In the genomic region with DNA sequence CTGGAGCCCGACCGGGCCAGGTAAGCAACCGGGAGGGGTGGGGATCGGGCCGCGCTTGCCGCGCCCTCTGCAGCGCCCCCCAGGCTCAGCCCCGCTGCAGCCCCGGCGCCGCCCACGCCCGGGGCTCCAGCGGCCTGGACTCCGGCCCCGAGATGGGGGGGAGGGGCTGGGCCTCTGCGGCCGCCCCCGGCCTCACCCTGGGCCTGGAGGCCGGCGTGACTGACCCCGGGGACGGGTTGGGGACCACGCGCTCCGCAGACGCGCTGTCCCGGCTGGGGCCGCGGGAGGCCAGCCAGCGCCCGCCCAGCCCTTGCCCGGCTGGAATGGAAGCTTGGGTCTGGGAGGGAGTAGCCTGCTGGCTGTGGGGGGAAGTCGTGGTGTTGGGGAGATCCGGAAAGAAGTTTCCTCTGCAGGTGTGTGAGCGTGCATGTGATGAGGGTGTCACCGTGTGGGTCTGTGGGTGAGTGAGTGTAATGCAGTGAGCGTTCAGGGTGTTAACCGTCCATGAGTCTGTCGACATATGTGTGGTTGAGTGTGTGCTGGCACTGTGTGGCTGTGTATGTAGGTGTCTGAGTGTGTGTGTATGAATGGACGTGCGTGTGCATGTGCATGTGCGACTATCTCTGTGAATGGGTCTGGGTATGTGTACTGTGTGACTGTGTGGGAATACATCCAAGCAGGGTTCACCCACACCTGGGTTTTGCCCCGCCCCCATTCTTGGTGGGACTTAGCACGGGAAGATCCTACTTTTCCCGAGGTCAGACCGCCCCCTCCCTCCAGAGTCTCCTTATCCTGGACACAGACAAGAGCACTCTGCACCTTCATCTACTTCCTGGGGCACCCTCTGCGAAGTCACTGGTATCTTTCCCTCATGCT, we compare ENCODE assay signal across 8 mouse cellular contexts. TPM values are rescaled to one million over a fixed set of nuclear protein-coding genes. Genes with fewer than 3 reads are reported as not detected.
DNase-seq lines count a peak whose midpoint lies in the region; ATAC-seq and TF ChIP-seq lines count a peak whose summit lies in the region.

No protein-coding gene starts in this region.

- no peak for TF ChIP-seq CTCF in midbrain, postnatal 0 days (IDR thresholded peaks at IDR 0.05)

- peak overlapping the region; percentile 72 for H3K4me3 ChIP-seq in heart, embryonic 11.5 days (ENCODE audit: low read depth, low read length)
- H3K4me3 ChIP-seq in midbrain, postnatal 0 days (ENCODE audit: low read depth, low read length): peak overlapping the region; percentile 97

- H3K4me2 ChIP-seq in heart, embryonic 11.5 days: peak overlapping the region; percentile 91
- peak overlapping the region; percentile 94 for H3K4me2 ChIP-seq in midbrain, postnatal 0 days (ENCODE audit: low read depth, low read length, poor library complexity, severe bottlenecking)

- H3K27ac ChIP-seq in heart, embryonic 11.5 days (ENCODE audit: low read depth, low read length): no peak overlapping the region
- H3K27ac ChIP-seq in midbrain, postnatal 0 days (ENCODE audit: low read depth, low read length): peak overlapping the region; percentile 78

- ATAC-seq in heart, embryonic 11.5 days (replicated peaks; ENCODE audit: insufficient number of reproducible peaks, low FRiP score, low TSS enrichment): peak; percentile 53
- ATAC-seq in midbrain, postnatal 0 days (ENCODE audit: low FRiP score): peak; percentile 53

- peak overlapping the region; percentile 65 for H3K9ac ChIP-seq in heart, embryonic 11.5 days (ENCODE audit: low read depth, low read length)
- H3K9ac ChIP-seq in midbrain, postnatal 0 days (replicated peaks; ENCODE audit: low read length, poor library complexity, severe bottlenecking): peak overlapping the region; percentile 94

- H3K36me3 ChIP-seq in heart, embryonic 11.5 days (ENCODE audit: control insufficient read depth, insufficient read depth, low read length): no peaks in the 10 kb centered on the region
- H3K36me3 ChIP-seq in midbrain, postnatal 0 days (ENCODE audit: insufficient read depth, low read length): no peaks in the 10 kb centered on the region

- WGBS in heart, embryonic 11.5 days (ENCODE audit: insufficient replicate concordance): 2% methylated on average over 51 of the region's 51 CpGs
- whole genome bisulfite sequencing in midbrain, postnatal 0 days: 4% methylated on average over 39 of the region's 51 CpGs

- H3K27me3 ChIP-seq in heart, embryonic 11.5 days (ENCODE audit: control insufficient read depth, insufficient read depth, low read length): peaks cover 61% of the 10 kb centered on the region
- no peaks in the 10 kb centered on the region for H3K27me3 ChIP-seq in midbrain, postnatal 0 days (ENCODE audit: insufficient read depth, low read length)

- DNase-seq in layer of hippocampus, adult 9-11 months: peak; percentile 42
- no peak for DNase-seq in layer of hippocampus, postnatal 36 days
- DNase-seq in MN1 (ENCODE audit: low spot score): peak; percentile 43
- peak; percentile 82 for DNase-seq in cerebellum, adult 9-11 months
- DNase-seq in kidney, postnatal 4 days: peak; percentile 22 to 33
- DNase-seq in midbrain, postnatal 0 days (ENCODE audit: low spot score): peak; percentile 34
- no peak for DNase-seq in right cerebral cortex, postnatal 36 days (ENCODE audit: low spot score in 2 of 2)

- H3K9me3 ChIP-seq in heart, embryonic 11.5 days (replicated peaks; ENCODE audit: control insufficient read depth, low read length): no peaks in the 10 kb centered on the region
- no peaks in the 10 kb centered on the region for H3K9me3 ChIP-seq in midbrain, postnatal 0 days (ENCODE audit: low read length)

- H3K4me1 ChIP-seq in heart, embryonic 11.5 days (ENCODE audit: control insufficient read depth, insufficient read depth, low read length): peaks cover 9% of the 10 kb centered on the region
- peaks cover 21% of the 10 kb centered on the region; the same call in 1 of the 2 replicates for H3K4me1 ChIP-seq in midbrain, postnatal 0 days (ENCODE audit: insufficient read depth, low read length)

RNA-seq across cellular contexts. Expression of gene Dlgap3, which starts 0.6 kb away (rescaled TPM):
- 100 to 1,000 TPM; 283 to 287 TPM for total RNA-seq in layer of hippocampus, postnatal 36 days (2021)
- 1.2 and 1.4 TPM in 2 replicates for polyA plus RNA-seq in heart, embryonic 11.5 days (2014; fragmentation: Nextera tagmentation; extraction: Ambion mirVana)
- total RNA-seq in midbrain, postnatal 0 days (2014; rRNA removed): 131 and 156 TPM in 2 replicates
- polyA plus RNA-seq in midbrain, postnatal 0 days (2015; fragmentation: Nextera tagmentation; extraction: Ambion mirVana): 34.5 and 34.8 TPM in 2 replicates

RNA-seq across cellular contexts. Expression of gene Tmem35b, which starts 46.1 kb away (rescaled TPM):
- 1 to 10 TPM; 4.6 to 4.9 TPM for total RNA-seq in layer of hippocampus, postnatal 36 days (2021)
- polyA plus RNA-seq in heart, embryonic 11.5 days (2014; fragmentation: Nextera tagmentation; extraction: Ambion mirVana): 13.9 and 14.2 TPM in 2 replicates
- 2.4 and 5.4 TPM in 2 replicates for total RNA-seq in midbrain, postnatal 0 days (2014; rRNA removed)
- polyA plus RNA-seq in midbrain, postnatal 0 days (2015; fragmentation: Nextera tagmentation; extraction: Ambion mirVana): 12.8 and 14.0 TPM in 2 replicates

Comparison
In these comparisons a context has a peak if more than half of its experiments do, and no peak if none do; other contexts are left out.
1. DNase-seq: peak in layer of hippocampus, adult 9-11 months (single experiment), MN1 (single experiment), cerebellum, adult 9-11 months (single experiment), kidney, postnatal 4 days (2 of 2) and midbrain, postnatal 0 days (single experiment); none in layer of hippocampus, postnatal 36 days (0 of 2) and right cerebral cortex, postnatal 36 days (0 of 2).